In the genomic region with DNA sequence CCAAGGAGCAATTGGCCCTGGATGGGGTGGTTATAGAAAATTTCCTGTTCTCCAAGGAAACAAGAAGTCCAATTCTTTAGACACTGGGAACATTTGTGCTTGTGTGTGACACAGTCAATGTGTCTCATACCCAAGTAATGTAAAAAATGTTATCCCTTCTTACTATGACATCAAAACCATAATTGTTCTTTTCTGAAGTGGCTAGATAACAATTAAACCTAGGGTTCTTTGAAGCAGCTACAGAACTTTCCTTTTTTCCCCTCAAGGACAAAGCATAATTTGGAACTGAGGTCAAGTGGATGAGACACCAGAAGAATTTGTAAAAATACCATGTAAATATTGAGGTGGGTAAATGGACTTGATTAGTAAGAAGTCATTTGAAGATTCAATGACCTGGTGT, we compare ENCODE assay signal across 30 mouse cellular contexts.
"Had no signal": no experiment of that assay in that cellular context is flagged by ENCODE, and none has a peak within 500 bp of the region (broad histone marks: within the 10 kb centered on the region; RNA-seq: fewer than 3 reads in every experiment).

No protein-coding gene starts in this region.

- H3K27ac ChIP-seq: left cerebral cortex, adult 2 months; limb, embryonic 10.5 days; limb, embryonic 12.5 days; limb, embryonic 13.5 days; limb, embryonic 15.5 days; liver, embryonic 12.5 days; liver, embryonic 13.5 days; liver, embryonic 14.5 days; liver, embryonic 15.5 days; lung, embryonic 15.5 days; macrophage; midbrain, embryonic 10.5 days; midbrain, embryonic 12.5 days; midbrain, embryonic 13.5 days; midbrain, embryonic 15.5 days had no signal

- H3K4me1 ChIP-seq: limb, embryonic 10.5 days; limb, embryonic 15.5 days; liver, embryonic 12.5 days; liver, embryonic 13.5 days; liver, embryonic 15.5 days; midbrain, embryonic 10.5 days; midbrain, embryonic 12.5 days; midbrain, embryonic 13.5 days; midbrain, embryonic 15.5 days had no signal

- H3K9ac ChIP-seq: limb, embryonic 12.5 days; limb, embryonic 13.5 days; limb, embryonic 15.5 days; liver, embryonic 12.5 days; liver, embryonic 13.5 days; liver, embryonic 14.5 days; liver, embryonic 15.5 days; liver, postnatal 0 days; lung, embryonic 14.5 days; lung, embryonic 15.5 days; midbrain, embryonic 12.5 days; midbrain, embryonic 13.5 days; midbrain, embryonic 15.5 days had no signal

- ATAC-seq: liver, embryonic 12.5 days; liver, postnatal 0 days; midbrain, embryonic 13.5 days; midbrain, embryonic 15.5 days; midbrain, embryonic 16.5 days had no signal

- H3K4me2 ChIP-seq: limb, embryonic 12.5 days; limb, embryonic 13.5 days; limb, embryonic 15.5 days; liver, embryonic 11.5 days; liver, embryonic 12.5 days; liver, embryonic 13.5 days; liver, embryonic 15.5 days; lung, embryonic 14.5 days; lung, embryonic 15.5 days; midbrain, embryonic 11.5 days; midbrain, embryonic 12.5 days; midbrain, embryonic 13.5 days; midbrain, embryonic 15.5 days had no signal

- H3K36me3 ChIP-seq: limb, embryonic 10.5 days; limb, embryonic 12.5 days; limb, embryonic 13.5 days; limb, embryonic 15.5 days; liver, embryonic 12.5 days; liver, embryonic 13.5 days; liver, embryonic 15.5 days; lung, embryonic 15.5 days; midbrain, embryonic 10.5 days; midbrain, embryonic 12.5 days; midbrain, embryonic 13.5 days; midbrain, embryonic 15.5 days had no signal

- H3K9me3 ChIP-seq: limb, embryonic 10.5 days; limb, embryonic 12.5 days; limb, embryonic 13.5 days; limb, embryonic 15.5 days; liver, embryonic 12.5 days; liver, embryonic 13.5 days; liver, embryonic 15.5 days; lung, embryonic 15.5 days; megakaryocyte, embryonic 14.5 days; midbrain, embryonic 10.5 days; midbrain, embryonic 12.5 days; midbrain, embryonic 13.5 days; midbrain, embryonic 15.5 days had no signal

- H3K27me3 ChIP-seq: limb, embryonic 12.5 days; limb, embryonic 13.5 days; limb, embryonic 15.5 days; liver, embryonic 12.5 days; liver, embryonic 13.5 days; liver, embryonic 15.5 days; lung, embryonic 15.5 days; megakaryocyte, embryonic 14.5 days; midbrain, embryonic 12.5 days; midbrain, embryonic 13.5 days; midbrain, embryonic 15.5 days had no signal

- H3K4me3 ChIP-seq: left cerebral cortex, adult 2 months; limb, embryonic 10.5 days; limb, embryonic 12.5 days; limb, embryonic 13.5 days; limb, embryonic 15.5 days; liver, embryonic 12.5 days; liver, embryonic 13.5 days; liver, embryonic 15.5 days; lung, embryonic 15.5 days; megakaryocyte, embryonic 14.5 days; midbrain, embryonic 10.5 days; midbrain, embryonic 12.5 days; midbrain, embryonic 13.5 days; midbrain, embryonic 15.5 days; myocyte had no signal

- DNase-seq: left cerebral cortex, postnatal 4 days; liver; liver, embryonic 13.5 days; liver, postnatal 0 days; lung, adult 18-20 months; lung, embryonic 14.5 days; lung, postnatal 10 days; lung, postnatal 14 days; lung, postnatal 36 days; lung, postnatal 4 days; midbrain, embryonic 14.5 days had no signal
